Mouse (Mus musculus) heart, embryonic 16.5 days (tissue): ENCODE data around the gene Sirpa. TPM values are rescaled to one million over a fixed set of nuclear protein-coding genes. Genes with fewer than 3 reads are reported as not detected.

Experiments
- ATAC-seq: fragments of 200-750 bp; cut with Nextera tagmentation; replicated peaks from 2 replicates; pipeline ENCODE4 v1.8.0; 2017; ENCODE audit warnings: moderate number of reproducible peaks; ENCODE audit not compliant: insufficient read depth, low FRiP score; ENCODE audit errors: extremely low read depth
- H3K27ac ChIP-seq: fragments of 300-500 bp; sonication (generic); 2 replicates; pipeline ENCODE4 v1.5.1; 2014; ENCODE audit warnings: mild to moderate bottlenecking, low read length, control low read depth, moderate library complexity
- H3K27me3 ChIP-seq: fragments of 300-500 bp; sonication (generic); 2 replicates; pipeline ENCODE4 v1.6.1; 2014; ENCODE audit warnings: low read length, mixed read lengths; ENCODE audit not compliant: control insufficient read depth, insufficient read depth
- H3K36me3 ChIP-seq: fragments of 300-500 bp; sonication (generic); 2 replicates; pipeline ENCODE4 v1.6.1; 2014; ENCODE audit not compliant: control insufficient read depth, insufficient read depth
- H3K4me1 ChIP-seq: fragments of 300-500 bp; sonication (generic); 2 replicates; pipeline ENCODE4 v1.6.1; 2014; ENCODE audit warnings: low read length, mixed read lengths; ENCODE audit not compliant: control insufficient read depth, insufficient read depth
- H3K4me2 ChIP-seq: fragments of 300-500 bp; sonication (generic); 2 replicates; pipeline ENCODE4 v1.6.1; 2014; ENCODE audit warnings: low read depth, mild to moderate bottlenecking, control low read depth, low read length
- H3K4me3 ChIP-seq: fragments of 300-500 bp; sonication (generic); 2 replicates; pipeline ENCODE4 v1.5.1; 2014; ENCODE audit warnings: mild to moderate bottlenecking, control low read depth, low read length
- H3K9ac ChIP-seq: fragments of 300-500 bp; sonication (generic); 2 replicates; pipeline ENCODE4 v1.6.1; 2014; ENCODE audit warnings: low read length, control low read depth
- H3K9me3 ChIP-seq: fragments of 300-500 bp; sonication (generic); replicated peaks from 2 replicates; pipeline ENCODE4 v1.6.1; 2016; ENCODE audit warnings: low read length; ENCODE audit not compliant: control insufficient read depth
- WGBS: fragments of 180-500 bp; shearing (Covaris S2); extraction: QIAGEN DNeasy Blood & Tissue Kit; methylation state at CpG from one replicate; pipeline ENCODE4 v1.1.7; 2014; 5-methylcytosine and 5-hydroxymethylcytosine counted together
- polyA plus RNA-seq: library from polyadenylated mRNA; unstranded; fragments of >200 nt; fragmentation: Nextera tagmentation; extraction: Ambion mirVana; gene quantifications from 2 replicates; pipeline ENCODE4 v1.2.1, GENCODE M21; 2015

Sirpa gene
- polyA plus RNA-seq, 1 experiment from 2014 or later, result 14.7 TPM

DNA sequence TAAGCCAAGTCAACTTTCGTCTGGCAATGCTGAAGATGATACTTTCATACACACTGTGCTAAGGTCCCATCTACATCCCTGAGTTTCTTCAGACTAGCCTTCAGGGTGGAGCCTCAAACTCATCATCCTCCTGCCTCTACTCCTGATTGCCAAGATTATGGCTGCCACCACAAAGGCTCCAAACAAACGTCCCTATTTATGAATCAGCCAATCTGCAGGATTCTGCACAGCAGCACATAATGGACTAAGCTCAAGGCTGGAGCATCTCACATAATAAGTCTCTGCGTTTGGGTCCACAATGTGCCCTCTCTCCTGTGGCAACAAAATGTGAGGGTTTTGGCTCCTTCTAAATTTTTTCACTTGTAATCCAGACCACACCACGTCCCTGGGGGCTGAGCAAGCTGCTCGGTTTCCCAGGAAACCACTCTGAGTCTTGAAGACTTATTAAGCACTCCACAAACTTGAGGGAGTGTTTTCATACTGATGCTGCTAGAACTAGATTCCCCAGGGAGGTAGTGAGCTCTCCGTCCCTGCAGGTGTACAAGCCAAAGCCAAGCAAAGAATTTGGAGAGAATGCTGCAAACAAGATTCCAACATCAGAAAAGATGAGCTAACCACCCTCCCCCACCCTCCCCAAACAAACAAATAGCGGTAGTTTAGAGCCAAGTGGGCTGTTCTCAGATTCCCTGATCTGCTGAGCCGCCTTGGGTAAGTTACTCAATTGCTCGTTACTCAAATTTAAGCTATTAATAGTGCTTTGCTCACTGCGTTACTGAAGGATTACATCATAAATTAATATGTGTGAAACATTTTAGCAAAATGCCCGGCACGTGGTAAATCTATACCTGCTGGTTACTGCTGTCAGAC is 34.4 kb upstream of the Sirpa start:
- Histone ChIP-seq H3K27ac (no peak overlapping the region), H3K36me3 (no peaks in the 10 kb centered on the region), H3K4me1 (peaks cover 6% of the 10 kb centered on the region; the same call in 1 of the 2 replicates), H3K4me2 (no peak overlapping the region), H3K9ac (no peak overlapping the region), H3K9me3 (no peaks in the 10 kb centered on the region), H3K4me3 (no peak overlapping the region), H3K27me3 (no peaks in the 10 kb centered on the region)
- 44% methylated on average over 12 of the region's 12 CpGs for WGBS
- no peak for ATAC-seq

DNA sequence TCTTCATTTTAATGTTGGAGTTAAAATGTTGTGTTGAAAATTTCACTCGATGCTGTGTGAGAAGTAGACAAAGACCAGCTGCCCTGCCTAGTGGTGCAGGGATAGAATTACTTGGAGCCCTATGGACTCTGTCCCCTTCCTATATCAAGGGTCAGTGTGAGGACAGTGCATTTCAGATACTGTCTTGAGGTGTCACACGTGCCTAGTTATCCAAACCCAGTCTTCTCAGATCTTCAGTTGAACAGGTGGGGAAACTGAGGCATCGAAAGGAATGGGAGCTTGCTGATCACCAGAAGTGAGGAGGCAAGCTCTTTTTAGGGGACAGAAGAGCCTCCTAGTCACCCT is 33.8 kb upstream of the Sirpa start:
- WGBS, result 46% methylated on average over 3 of the region's 3 CpGs
- no peak overlapping the region for H3K4me3 ChIP-seq

DNA sequence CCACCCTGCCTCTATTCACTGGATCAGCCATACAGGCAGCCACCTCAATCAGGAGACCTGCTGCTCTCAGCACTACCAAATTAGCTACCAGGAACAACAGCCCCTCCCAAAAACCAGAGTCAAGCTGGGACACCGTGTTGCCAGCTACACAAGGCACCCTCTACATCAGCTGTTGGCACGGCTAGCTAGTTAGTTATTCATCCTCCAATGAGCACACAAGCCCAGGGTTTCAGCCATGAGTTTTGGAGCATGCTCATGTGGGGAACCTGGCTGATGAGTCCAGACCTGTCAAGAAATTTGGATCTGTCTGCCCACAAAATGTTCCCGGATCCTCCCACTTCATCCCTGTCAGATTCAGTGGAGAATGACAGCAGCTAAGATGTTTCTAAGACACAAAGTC is 30.8 kb upstream of the Sirpa start:
- 68% methylated on average over 3 of the region's 3 CpGs for WGBS

More for the DNA sequence above, 33.8 kb upstream of the Sirpa start:
- no peaks in the 10 kb centered on the region for H3K27me3 ChIP-seq
- H3K4me1 ChIP-seq, result peaks cover 6% of the 10 kb centered on the region; the same call in 1 of the 2 replicates
- no peak overlapping the region for H3K4me2 ChIP-seq
- no peak; the same call in 1 of the 2 replicates for ATAC-seq
- no peaks in the 10 kb centered on the region for H3K36me3 ChIP-seq
- H3K9ac ChIP-seq, result no peak overlapping the region
- no peaks in the 10 kb centered on the region for H3K9me3 ChIP-seq
- H3K27ac ChIP-seq, result no peak overlapping the region

DNA sequence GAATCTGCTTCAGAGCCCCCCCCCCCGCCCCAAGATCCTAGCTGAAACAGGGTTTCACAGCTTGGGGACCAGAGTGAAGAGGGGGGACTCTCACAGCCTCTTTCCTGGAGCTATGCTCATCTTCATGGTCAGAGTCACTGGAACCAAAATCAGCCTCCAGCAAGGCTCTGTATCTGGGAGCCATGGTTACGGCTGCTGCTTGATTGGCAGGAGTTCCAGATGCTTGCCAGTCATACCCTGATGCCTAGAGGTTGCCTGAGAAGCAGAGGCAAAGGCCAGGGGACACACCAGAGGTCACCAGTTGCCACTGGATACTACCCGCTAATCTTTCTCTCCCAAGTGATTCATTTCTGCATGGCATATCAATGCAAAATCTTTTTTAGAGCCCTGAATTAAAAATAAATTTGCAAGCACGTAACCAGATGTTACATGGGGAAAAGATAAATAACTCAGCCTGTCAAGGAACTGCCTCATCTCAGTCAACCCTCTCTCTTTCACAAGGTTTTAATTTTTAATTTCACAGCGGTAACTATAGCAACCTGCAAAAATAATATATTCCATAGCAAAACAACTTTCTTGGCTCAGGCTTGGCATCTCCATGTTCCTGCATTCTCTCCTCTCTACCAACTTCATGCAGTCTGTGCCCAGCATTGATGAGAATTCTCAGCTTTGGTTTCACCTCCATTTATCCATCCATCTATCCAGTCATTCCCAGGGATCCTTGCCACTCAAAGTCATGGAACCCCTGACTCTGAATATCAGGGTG is 28.5 kb upstream of the Sirpa start:
- 73% methylated on average over 5 of the region's 5 CpGs for WGBS
- Histone ChIP-seq H3K4me2 (no peak overlapping the region), H3K9ac (no peak overlapping the region), H3K4me1 (no peaks in the 10 kb centered on the region), H3K9me3 (no peaks in the 10 kb centered on the region), H3K27ac (no peak overlapping the region), H3K36me3 (no peaks in the 10 kb centered on the region), H3K27me3 (no peaks in the 10 kb centered on the region; the same call in 1 of the 2 replicates), H3K4me3 (no peak overlapping the region)
- ATAC-seq, result no peak

More for the DNA sequence above, 30.8 kb upstream of the Sirpa start:
- Histone ChIP-seq H3K4me3 (no peak overlapping the region), H3K4me1 (peaks cover 6% of the 10 kb centered on the region; the same call in 1 of the 2 replicates), H3K27ac (no peak overlapping the region), H3K27me3 (no peaks in the 10 kb centered on the region; the same call in 1 of the 2 replicates), H3K4me2 (no peak overlapping the region), H3K9ac (no peak overlapping the region), H3K36me3 (no peaks in the 10 kb centered on the region), H3K9me3 (no peaks in the 10 kb centered on the region)
- ATAC-seq, result no peak

DNA sequence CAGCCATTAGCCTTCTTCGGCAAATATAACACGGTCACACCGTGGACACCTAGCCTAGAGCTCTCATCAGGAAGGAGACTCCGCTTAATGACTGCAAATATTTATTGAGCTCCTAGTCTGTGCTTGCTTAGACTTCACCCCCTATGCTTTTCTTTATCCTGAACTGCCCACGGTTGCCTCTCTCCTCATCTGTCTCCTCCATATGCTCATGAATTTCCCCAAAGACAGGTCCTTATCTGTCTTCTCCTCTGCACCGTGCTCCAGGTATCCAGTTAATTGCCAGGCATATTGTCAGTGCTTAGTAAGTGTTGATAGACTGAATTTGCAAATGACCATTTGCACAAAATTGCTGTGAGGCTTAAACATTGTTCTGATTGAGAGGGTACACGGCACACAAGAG is 23.5 kb upstream of the Sirpa start:
- WGBS, result 64% methylated on average over 7 of the region's 7 CpGs
- Histone ChIP-seq H3K27ac (no peak overlapping the region), H3K4me3 (no peak overlapping the region), H3K9ac (no peak overlapping the region), H3K9me3 (no peaks in the 10 kb centered on the region), H3K27me3 (peaks cover 7% of the 10 kb centered on the region), H3K36me3 (no peaks in the 10 kb centered on the region), H3K4me2 (no peak overlapping the region), H3K4me1 (0 out of 2 replicates have a peak, but pooled peaks cover under 1% of the 10 kb centered on the region)
- no peak for ATAC-seq

DNA sequence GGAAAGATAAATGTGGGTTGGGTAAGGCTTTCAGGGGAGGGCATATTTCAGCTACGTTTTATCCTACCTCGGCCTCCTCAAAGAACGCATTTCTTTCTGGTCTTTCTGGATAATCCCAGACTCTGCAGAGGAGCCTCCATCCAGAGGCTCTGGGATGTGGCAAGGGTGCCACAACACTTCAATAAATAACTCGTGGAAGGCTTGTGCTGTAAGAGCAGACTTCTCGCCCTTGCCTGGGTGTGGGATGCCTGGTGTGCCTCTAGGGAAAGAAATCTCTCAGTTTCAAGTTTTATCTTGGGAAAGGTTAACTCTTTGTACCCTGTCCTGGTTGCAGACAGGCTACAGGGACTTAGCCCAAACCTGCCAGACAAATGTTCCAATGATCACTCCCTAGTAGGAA is 23.1 kb upstream of the Sirpa start:
- no peak for ATAC-seq
- WGBS, result 53% methylated on average over 5 of the region's 5 CpGs
- H3K27me3 ChIP-seq, result peaks cover 12% of the 10 kb centered on the region

DNA sequence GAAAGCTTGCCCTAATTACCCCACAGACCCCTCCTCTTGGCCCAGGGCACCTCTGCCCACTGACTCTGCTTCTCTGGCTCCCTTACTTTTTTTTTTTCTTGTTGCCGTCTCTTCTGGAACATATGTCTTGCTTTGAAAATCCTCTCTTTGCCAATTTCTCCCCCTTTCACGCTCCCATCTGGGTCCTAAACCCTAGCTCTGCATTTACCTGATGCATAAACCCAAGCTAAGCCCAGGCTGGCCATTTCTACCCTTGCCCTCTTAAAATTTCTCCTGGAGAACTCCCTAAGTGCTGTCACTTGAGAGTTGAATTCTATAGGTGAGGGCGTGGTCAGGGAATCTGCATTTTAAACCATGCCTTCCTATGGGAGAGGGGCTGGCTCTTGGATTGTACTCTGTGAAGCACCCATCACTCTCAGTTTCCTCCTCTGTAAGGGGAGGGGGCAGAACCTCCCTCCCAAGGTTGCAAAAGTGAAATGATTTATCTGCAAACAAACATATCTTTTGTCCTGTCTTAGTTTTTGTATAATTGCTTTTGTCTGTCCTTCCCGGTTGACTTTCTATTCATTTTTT is 18.8 kb upstream of the Sirpa start:
- Histone ChIP-seq H3K27me3 (peaks cover 14% of the 10 kb centered on the region), H3K4me3 (no peak overlapping the region), H3K27ac (no peak overlapping the region), H3K4me1 (0 out of 2 replicates have a peak, but pooled peaks cover 6% of the 10 kb centered on the region), H3K4me2 (peak overlapping the region; percentile 37; the same call in 1 of the 2 replicates), H3K36me3 (no peaks in the 10 kb centered on the region), H3K9ac (no peak overlapping the region), H3K9me3 (no peaks in the 10 kb centered on the region)
- WGBS, result 25% methylated on average over 4 of the region's 4 CpGs
- no peak for ATAC-seq

More for the DNA sequence above, 23.1 kb upstream of the Sirpa start:
- no peaks in the 10 kb centered on the region for H3K9me3 ChIP-seq
- H3K4me1 ChIP-seq, result 0 out of 2 replicates have a peak, but pooled peaks cover 5% of the 10 kb centered on the region
- no peak overlapping the region for H3K27ac ChIP-seq
- no peak overlapping the region for H3K4me3 ChIP-seq
- H3K9ac ChIP-seq, result no peak overlapping the region
- H3K36me3 ChIP-seq, result no peaks in the 10 kb centered on the region
- H3K4me2 ChIP-seq, result no peak overlapping the region

GRCm38 (mm10) chr2:129574395-129575046 is 18.1 kb upstream of the Sirpa start:
- ATAC-seq, result no peak
- Histone ChIP-seq H3K27me3 (peaks cover 14% of the 10 kb centered on the region), H3K36me3 (no peaks in the 10 kb centered on the region), H3K9ac (no peak overlapping the region), H3K27ac (no peak overlapping the region), H3K4me1 (0 out of 2 replicates have a peak, but pooled peaks cover 6% of the 10 kb centered on the region), H3K4me3 (no peak overlapping the region), H3K9me3 (no peaks in the 10 kb centered on the region), H3K4me2 (peak overlapping the region; percentile 37)
- 19% methylated on average over 24 of the region's 24 CpGs for WGBS
